Mouse (Mus musculus): Measurements from ENCODE around the gene 1700034J05Rik. TPM values are rescaled to one million over a fixed set of nuclear protein-coding genes. Genes with fewer than 3 reads are reported as not detected.

The 1700034J05Rik gene
- polyA plus RNA-seq, 1 experiment from 2014 or later: 0.11 TPM

- Histone ChIP-seq H3K4me1 (peaks cover 32% of the 10 kb centered on the region), H3K27me3 (ENCODE audit: poor library complexity, severe bottlenecking) (no peaks in the 10 kb centered on the region), H3K36me3 (replicated peaks) (no peaks in the 10 kb centered on the region), H3K4me3 (no peak overlapping the region), H3K27ac (no peak overlapping the region), H3K9me3 (no peaks in the 10 kb centered on the region)
- 90% methylated on average over 5 of the region's 5 CpGs for WGBS
- no peak for DNase-seq (ENCODE audit: extremely low spot score, low spot score)
Measured at GRCm38 (mm10) chr6:146909725-146910489, 44.3 kb downstream of the 1700034J05Rik start.

- Histone ChIP-seq H3K4me3 (no peak overlapping the region), H3K4me1 (peaks cover 21% of the 10 kb centered on the region), H3K36me3 (replicated peaks) (no peaks in the 10 kb centered on the region), H3K27ac (no peak overlapping the region), H3K9me3 (no peaks in the 10 kb centered on the region), H3K27me3 (ENCODE audit: poor library complexity, severe bottlenecking) (no peaks in the 10 kb centered on the region)
- WGBS: 93% methylated on average over 2 of the region's 2 CpGs
- DNase-seq (ENCODE audit: extremely low spot score, low spot score): no peak
Measured at GRCm38 (mm10) chr6:146908801-146909200, 45.4 kb downstream of the 1700034J05Rik start.

GRCm38 (mm10) chr6:146907795-146908190 lies 46.4 kb downstream of the 1700034J05Rik start:
- no peaks in the 10 kb centered on the region for H3K36me3 ChIP-seq (replicated peaks)
- 92% methylated on average over 1 of the region's 1 CpGs for WGBS
- no peak for DNase-seq (ENCODE audit: extremely low spot score, low spot score)
- H3K4me3 ChIP-seq: no peak overlapping the region
- H3K9me3 ChIP-seq: no peaks in the 10 kb centered on the region
- H3K27me3 ChIP-seq (ENCODE audit: poor library complexity, severe bottlenecking): no peaks in the 10 kb centered on the region
- H3K27ac ChIP-seq: no peak overlapping the region
- H3K4me1 ChIP-seq: peaks cover 11% of the 10 kb centered on the region

- Histone ChIP-seq H3K4me3 (no peak overlapping the region), H3K36me3 (replicated peaks) (no peaks in the 10 kb centered on the region), H3K27me3 (ENCODE audit: poor library complexity, severe bottlenecking) (no peaks in the 10 kb centered on the region), H3K27ac (no peak overlapping the region), H3K4me1 (peaks cover 7% of the 10 kb centered on the region), H3K9me3 (no peaks in the 10 kb centered on the region)
- 88% methylated on average over 5 of the region's 5 CpGs for WGBS
- DNase-seq (ENCODE audit: extremely low spot score, low spot score): no peak
Measured at GRCm38 (mm10) chr6:146907061-146907794, 47.0 kb downstream of the 1700034J05Rik start.

GRCm38 (mm10) chr6:146906000-146906786 lies 48.0 kb downstream of the 1700034J05Rik start:
- H3K9me3 ChIP-seq: no peaks in the 10 kb centered on the region
- 88% methylated on average over 3 of the region's 3 CpGs for WGBS
- no peak overlapping the region for H3K4me3 ChIP-seq
- no peak overlapping the region for H3K27ac ChIP-seq
- H3K27me3 ChIP-seq (ENCODE audit: poor library complexity, severe bottlenecking): no peaks in the 10 kb centered on the region
- H3K4me1 ChIP-seq: no peaks in the 10 kb centered on the region
- no peak for DNase-seq (ENCODE audit: extremely low spot score, low spot score)
- H3K36me3 ChIP-seq (replicated peaks): 0 out of 2 replicates have a peak, but pooled peaks cover 5% of the 10 kb centered on the region

- no peaks in the 10 kb centered on the region for H3K27me3 ChIP-seq (ENCODE audit: poor library complexity, severe bottlenecking)
- H3K27ac ChIP-seq: no peak overlapping the region
- H3K9me3 ChIP-seq: no peaks in the 10 kb centered on the region
- 0 out of 2 replicates have a peak, but pooled peaks cover 10% of the 10 kb centered on the region for H3K36me3 ChIP-seq (replicated peaks)
- DNase-seq (ENCODE audit: extremely low spot score, low spot score): no peak
- no peak overlapping the region for H3K4me3 ChIP-seq
- no peaks in the 10 kb centered on the region for H3K4me1 ChIP-seq
- 86% methylated on average over 3 of the region's 3 CpGs for WGBS
Measured at GRCm38 (mm10) chr6:146904707-146905106, 49.5 kb downstream of the 1700034J05Rik start.

GRCm38 (mm10) chr6:146903632-146904031 lies 50.6 kb downstream of the 1700034J05Rik start:
- Histone ChIP-seq H3K4me1 (peaks cover 6% of the 10 kb centered on the region), H3K4me3 (no peak overlapping the region), H3K27ac (no peak overlapping the region), H3K27me3 (ENCODE audit: poor library complexity, severe bottlenecking) (no peaks in the 10 kb centered on the region), H3K9me3 (no peaks in the 10 kb centered on the region), H3K36me3 (replicated peaks) (0 out of 2 replicates have a peak, but pooled peaks cover 10% of the 10 kb centered on the region)
- no peak for DNase-seq (ENCODE audit: extremely low spot score, low spot score)
- WGBS: 86% methylated on average over 2 of the region's 2 CpGs

- H3K4me1 ChIP-seq: peaks cover 8% of the 10 kb centered on the region
- 95% methylated on average over 4 of the region's 4 CpGs for WGBS
- DNase-seq (ENCODE audit: extremely low spot score, low spot score): no peak
- no peaks in the 10 kb centered on the region for H3K27me3 ChIP-seq (ENCODE audit: poor library complexity, severe bottlenecking)
- H3K27ac ChIP-seq: no peak overlapping the region
- H3K9me3 ChIP-seq: no peaks in the 10 kb centered on the region
- 0 out of 2 replicates have a peak, but pooled peaks cover 10% of the 10 kb centered on the region for H3K36me3 ChIP-seq (replicated peaks)
- H3K4me3 ChIP-seq: no peak overlapping the region
Measured at GRCm38 (mm10) chr6:146901929-146902328, 52.3 kb downstream of the 1700034J05Rik start.

Other genes starting within 250 kb of the 1700034J05Rik start
- 21.2 and 22.1 TPM in 2 replicates for gene Stk38l, start 229.4 kb downstream of the 1700034J05Rik start, polyA plus RNA-seq (2016; fragmentation: Nextera tagmentation; extraction: Ambion mirVana)
- 1.4 and 2.2 TPM in 2 replicates for gene Arntl2, start 158.4 kb downstream of the 1700034J05Rik start, polyA plus RNA-seq (2016; fragmentation: Nextera tagmentation; extraction: Ambion mirVana)
- gene Smco2, start 104.3 kb downstream of the 1700034J05Rik start, polyA plus RNA-seq (2016; fragmentation: Nextera tagmentation; extraction: Ambion mirVana): not detected in 2 replicates
- 30.0 and 32.5 TPM in 2 replicates for gene Ppfibp1, start 65.9 kb downstream of the 1700034J05Rik start, polyA plus RNA-seq (2016; fragmentation: Nextera tagmentation; extraction: Ambion mirVana)
- 1.3 TPM in 2 replicates for gene Rep15, start 78.2 kb upstream of the 1700034J05Rik start, polyA plus RNA-seq (2016; fragmentation: Nextera tagmentation; extraction: Ambion mirVana)
- 122 and 134 TPM in 2 replicates for gene Mrps35, start 88.3 kb upstream of the 1700034J05Rik start, polyA plus RNA-seq (2016; fragmentation: Nextera tagmentation; extraction: Ambion mirVana)
- 1.1 and 1.5 TPM in 2 replicates for gene Mansc4, start 132.6 kb upstream of the 1700034J05Rik start, polyA plus RNA-seq (2016; fragmentation: Nextera tagmentation; extraction: Ambion mirVana)
- gene Klhl42, start 137.0 kb upstream of the 1700034J05Rik start, polyA plus RNA-seq (2016; fragmentation: Nextera tagmentation; extraction: Ambion mirVana): 4.7 and 5.1 TPM in 2 replicates